Mouse (Mus musculus): ENCODE measurements around the gene Ncstn.

Gene Ncstn

GRCm38 (mm10) chr1:172082101-172082898, at the start of gene Ncstn, which contains the start of gene Copa:
Gene Ncstn, minus strand, starts transcription at chr1:172082795.
Gene Copa, plus strand, starts transcription at chr1:172082529.
- peak; percentile 69 for DNase-seq (ENCODE audit: low spot score)

DNA sequence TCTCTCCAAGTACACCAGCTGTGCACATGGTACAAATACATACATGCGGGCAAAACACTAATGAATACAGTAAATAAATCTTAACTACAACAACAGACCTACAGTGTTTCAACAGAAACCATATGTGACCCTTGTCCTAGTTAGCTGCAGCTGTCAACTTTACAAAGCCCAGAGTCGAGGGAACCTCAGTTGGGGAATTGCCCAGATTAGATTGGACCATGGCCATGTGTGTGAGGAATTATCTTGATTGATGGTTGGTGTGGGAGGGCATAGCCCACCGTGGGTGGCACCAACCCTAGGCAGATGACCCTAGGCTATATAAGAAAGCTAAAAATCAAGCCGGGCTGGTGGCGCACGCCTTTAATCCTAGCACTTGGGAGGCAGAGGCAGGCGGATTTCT, 49.7 kb upstream of the Ncstn start:
- no peak for DNase-seq (ENCODE audit: low spot score)

- no peak for DNase-seq (ENCODE audit: low spot score)
These were observed 47.2 kb upstream of the Ncstn start for GRCm38 (mm10) chr1:172129780-172130179.

- no peak for DNase-seq (ENCODE audit: low spot score)
These were observed 46.5 kb upstream of the Ncstn start for GRCm38 (mm10) chr1:172129108-172129507.

DNA sequence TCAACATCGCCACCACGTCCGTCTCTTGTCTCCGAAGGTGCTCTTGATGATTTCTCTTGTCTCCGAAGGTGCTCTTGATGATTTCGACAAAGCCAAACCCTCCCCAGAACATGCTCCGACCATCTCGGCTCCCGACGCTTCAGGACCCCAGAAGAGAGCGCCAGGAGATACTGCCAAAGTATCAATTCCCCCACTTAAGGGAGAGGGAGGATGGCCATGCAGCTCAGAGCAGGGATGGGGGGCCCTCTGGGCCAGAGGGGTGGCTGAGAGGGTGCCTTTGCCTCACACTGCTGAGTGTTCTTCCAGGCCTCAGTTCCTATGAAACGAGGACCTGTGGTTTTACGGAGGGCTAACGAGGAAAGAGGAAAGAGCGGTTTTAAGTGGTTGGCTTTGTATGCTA, 46.0 kb upstream of the Ncstn start:
- no peak for DNase-seq (ENCODE audit: low spot score)

DNA sequence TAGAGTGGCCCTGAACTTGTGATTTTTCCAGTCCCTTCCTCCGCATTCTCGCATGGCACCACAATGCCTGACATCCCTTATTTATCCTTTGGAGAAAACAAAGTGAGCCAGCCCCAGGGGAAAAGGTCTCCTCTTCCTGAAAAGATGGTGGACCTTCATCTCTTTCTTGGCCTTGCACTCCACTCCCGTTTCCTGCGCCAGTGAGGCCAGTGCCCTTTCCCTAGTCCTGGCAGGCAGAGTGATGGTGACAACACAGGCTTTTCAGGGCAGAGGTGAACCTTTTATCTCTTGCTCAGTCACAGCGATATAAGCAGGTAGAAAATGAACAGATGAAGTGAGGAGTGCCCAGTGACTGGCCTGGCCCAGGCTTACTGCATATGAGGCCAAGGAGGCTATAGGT, 44.9 kb upstream of the Ncstn start:
- DNase-seq (ENCODE audit: low spot score), result no peak

- no peak for DNase-seq (ENCODE audit: low spot score)
These were observed 44.1 kb upstream of the Ncstn start, which contains the start of gene Pex19 for GRCm38 (mm10) chr1:172126376-172127347. Gene Pex19, plus strand, starts transcription at chr1:172126755.

- DNase-seq (ENCODE audit: low spot score), result no peak
These were observed 42.0 kb upstream of the Ncstn start for GRCm38 (mm10) chr1:172124572-172124971.

DNA sequence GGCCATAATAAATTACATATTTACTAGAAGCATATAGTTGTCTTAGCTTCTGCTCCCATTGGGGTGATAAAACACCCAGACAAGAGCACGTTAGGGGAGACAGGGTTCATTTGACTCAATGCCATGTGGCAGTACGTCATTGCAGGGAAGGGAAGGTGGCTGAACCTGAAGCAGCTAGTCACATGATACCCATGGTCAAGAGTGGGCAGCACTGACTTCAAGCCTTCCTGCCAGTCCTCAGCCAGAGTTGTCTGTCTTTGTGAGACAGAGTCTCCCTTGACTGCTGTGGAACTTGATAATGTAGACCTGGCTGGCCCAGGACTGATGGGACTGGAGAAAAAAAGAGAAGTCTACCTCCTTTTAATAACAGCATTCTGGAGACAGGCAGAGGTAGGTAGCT, 40.1 kb upstream of the Ncstn start:
- DNase-seq (ENCODE audit: low spot score), result no peak

DNA sequence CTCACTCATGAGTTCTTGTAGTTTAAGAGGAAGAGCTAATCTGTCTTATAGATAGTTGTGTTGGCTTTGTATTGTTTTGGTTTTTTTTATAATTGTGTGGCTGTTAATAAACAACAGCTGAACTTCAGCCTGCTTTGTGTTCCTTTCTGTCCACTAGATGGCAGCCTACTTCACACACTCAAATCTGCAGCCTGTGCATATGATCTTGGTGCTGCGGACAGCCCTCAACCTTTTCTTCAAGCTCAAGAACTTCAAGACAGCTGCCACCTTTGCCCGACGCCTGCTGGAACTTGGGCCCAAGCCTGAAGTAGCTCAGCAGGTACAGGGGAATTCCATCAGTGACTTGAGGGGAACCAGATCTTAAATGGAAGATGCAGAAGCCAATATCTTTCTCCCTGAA, 37.1 kb upstream of the Ncstn start:
- DNase-seq (ENCODE audit: low spot score), result no peak

DNA sequence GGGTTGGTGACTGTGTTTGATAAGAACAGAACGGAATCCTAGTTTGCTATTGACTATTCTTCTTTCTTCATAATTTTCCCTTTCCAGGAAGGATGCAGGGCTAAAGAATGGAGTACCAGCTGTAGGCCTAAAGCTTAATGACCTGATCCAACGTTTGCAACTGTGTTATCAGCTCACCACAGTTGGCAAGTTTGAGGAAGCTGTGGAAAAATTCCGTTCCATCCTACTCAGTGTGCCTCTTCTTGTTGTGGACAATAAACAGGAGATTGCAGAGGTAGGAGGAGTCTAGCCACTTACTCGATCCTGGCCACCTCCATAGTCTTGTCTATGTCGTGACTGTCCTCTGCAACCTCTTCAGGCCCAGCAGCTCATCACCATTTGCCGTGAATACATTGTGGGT, 36.5 kb upstream of the Ncstn start:
- no peak for DNase-seq (ENCODE audit: low spot score)

DNA sequence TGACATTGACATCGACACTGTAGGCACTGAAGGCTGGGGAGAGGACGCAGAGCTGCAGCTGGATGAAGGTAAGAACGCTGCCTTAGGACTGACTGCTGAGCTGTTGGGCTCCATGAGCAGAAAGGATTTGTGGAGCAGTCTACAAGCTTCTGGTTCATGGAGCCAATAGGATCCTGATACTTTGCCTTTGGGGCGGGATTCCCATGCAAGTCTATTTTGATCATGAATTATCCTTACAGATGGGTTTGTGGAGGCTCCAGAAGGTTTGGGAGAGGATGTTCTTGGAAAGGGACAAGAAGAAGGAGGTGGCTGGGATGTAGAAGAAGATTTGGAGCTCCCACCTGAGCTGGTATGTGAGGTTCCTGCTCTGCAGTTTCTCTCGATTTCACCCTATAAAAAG, 34.4 kb upstream of the Ncstn start:
- DNase-seq (ENCODE audit: low spot score), result no peak

- no peak for DNase-seq (ENCODE audit: low spot score)
These were observed 25.3 kb upstream of the Ncstn start for GRCm38 (mm10) chr1:172107777-172108477.

DNA sequence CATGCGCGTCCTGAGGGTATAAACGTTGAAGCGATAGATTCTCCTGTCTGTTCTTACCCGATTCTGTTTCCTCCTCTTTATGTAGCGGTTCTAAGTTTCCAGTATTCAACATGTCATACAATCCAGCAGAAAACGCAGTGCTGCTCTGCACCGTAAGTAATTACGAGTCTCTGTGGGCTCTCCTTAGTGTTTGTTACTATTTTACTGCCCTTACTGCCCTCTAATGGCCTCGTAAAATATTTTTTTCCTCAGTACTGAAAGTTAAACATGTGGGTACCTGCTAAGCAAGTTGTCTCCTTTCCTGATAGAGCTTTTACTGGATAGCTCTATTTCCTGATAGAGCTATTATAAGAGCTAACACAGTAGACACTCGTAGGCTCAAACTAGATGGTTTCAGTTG, 22.5 kb upstream of the Ncstn start:
- DNase-seq (ENCODE audit: low spot score), result no peak

DNA sequence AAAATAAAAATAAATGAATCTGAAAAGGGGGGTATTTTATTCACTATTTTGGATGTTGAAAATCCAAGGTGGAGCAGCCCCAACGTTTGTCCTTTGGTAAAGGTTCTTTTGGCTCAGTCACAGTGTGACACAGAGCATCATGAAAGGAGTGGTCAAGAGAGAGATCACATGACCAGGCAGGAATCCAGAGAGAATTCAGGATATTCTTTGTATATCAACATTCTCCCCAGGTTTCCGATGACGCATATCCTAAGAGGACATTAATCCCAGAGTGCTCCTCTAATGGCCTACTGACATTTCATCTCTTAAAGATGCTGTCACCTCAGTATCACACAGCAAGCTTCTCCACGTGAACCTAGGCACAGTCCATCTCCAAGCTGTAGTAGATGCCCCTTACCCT, 21.0 kb upstream of the Ncstn start:
- no peak for DNase-seq (ENCODE audit: low spot score)

- DNase-seq (ENCODE audit: low spot score), result no peak
These were observed 16.9 kb upstream of the Ncstn start for GRCm38 (mm10) chr1:172099325-172100033.

DNA sequence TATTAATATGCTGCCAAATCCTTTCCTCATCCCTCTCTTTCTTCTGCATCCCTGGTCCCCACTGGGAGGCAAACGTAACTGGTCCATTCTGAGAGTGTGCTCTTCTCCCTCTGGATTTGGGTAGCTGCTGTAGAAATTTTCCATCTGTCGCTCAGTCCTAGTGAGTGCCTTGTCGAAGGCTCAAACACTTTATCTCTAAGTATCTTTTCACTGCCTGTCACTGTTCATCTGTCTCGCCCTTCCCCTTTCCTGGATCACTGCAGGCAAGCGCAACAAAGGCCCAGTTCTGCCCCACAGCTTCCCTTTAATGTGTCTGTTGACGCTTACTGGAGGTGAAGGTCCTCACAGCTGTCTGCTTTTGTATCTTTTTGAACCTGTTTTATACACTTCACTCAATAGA, 12.6 kb upstream of the Ncstn start:
- no peak for DNase-seq (ENCODE audit: low spot score)

GRCm38 (mm10) chr1:172094295-172094694, 11.7 kb upstream of the Ncstn start:
- no peak for DNase-seq (ENCODE audit: low spot score)

DNA sequence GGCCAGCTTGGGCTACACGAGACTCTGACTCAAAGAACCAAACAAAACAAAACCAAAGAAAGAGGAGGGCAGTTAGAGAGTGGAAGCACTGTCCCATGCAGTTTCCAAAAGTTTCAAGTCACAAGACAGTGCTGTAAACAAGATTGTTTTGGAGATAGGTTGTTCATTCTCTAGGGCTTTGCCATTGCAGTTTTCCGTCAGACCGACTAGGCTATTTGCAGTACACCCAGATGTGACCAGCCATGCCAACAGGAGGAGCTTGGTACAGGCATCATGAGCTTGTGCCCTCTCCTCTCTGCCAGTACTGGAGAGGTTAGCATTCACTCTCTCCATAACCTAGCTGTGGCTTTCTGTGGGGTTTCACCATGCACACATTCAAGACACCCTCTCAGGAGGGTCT, 10.9 kb upstream of the Ncstn start:
- no peak for DNase-seq (ENCODE audit: low spot score)

- DNase-seq (ENCODE audit: low spot score), result no peak
These were observed 377 bp upstream of the Ncstn start for GRCm38 (mm10) chr1:172082899-172083445.

DNA sequence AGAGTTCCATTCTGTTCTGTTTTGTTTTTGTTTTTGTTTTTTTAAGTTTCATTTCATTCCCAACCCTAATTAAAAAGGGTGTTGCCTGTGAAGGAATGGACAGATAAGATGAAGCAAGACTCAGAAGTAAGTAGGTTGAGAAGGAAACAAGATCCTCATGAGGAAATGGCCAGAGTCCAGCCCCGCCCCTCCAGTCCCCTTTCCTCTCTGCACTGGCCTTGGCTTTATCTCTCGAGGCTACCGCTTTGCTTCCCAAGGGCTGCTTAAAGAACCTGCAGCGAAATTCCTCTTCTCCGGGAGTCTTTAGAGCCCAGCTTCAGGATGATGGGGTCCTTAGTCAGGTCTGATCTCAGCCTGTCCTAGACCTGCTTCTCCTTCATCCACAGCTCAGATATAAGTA, 4.6 kb downstream of the Ncstn start:
- DNase-seq (ENCODE audit: low spot score), result no peak
